Mouse (Mus musculus): Measurements from ENCODE around the gene 1700025G04Rik.

1700025G04Rik gene

DNA sequence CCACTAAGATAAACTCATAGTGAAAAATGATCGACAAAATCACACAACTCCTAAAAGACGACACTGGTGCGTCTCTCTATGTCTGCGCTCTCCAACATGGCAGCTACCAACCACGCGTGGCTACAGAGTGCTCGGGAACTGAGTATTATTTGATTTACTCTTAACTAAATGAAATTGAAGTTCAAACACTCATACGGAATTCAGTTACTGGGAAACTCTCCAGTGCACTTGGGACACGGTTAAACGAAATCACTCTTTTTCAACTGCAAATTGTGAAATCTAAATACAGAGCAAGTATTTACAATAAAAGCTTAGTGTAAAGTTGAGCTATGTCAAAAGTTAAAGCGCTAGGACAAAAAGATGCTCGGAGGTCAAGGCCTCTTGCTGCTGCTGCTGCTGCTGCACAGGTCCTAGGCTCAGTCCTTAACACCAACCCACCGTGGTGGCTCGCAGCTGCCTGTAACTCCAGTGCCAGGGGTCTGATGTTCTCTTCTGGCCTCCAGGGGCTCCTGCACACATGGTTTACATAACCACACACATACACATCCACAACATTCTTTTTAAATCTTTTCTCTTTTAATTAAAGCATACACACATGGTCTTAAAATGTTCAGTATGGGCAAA, 13.6 kb downstream of the 1700025G04Rik start:
- DNase-seq (ENCODE audit: low spot score in 2 of 2): no peak

DNA sequence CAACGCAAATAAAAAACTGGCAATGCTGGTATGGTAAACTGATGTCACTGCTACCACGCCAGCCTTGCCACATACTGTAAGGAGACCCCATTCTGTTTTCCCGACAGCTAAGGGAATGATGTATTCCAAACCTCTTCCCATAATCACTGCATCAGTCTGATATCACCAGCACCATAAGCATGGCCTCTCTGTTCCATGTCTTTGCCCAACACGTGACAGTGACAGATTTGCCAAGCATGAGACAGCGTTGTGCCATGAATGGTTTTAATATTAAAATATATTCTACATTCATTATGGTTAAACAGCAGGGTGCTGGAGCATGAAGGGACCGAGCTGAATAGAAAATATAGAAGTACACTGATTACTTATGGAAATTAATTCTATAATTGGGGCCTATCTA, 14.2 kb downstream of the 1700025G04Rik start:
- DNase-seq (ENCODE audit: low spot score in 2 of 2): no peak

GRCm38 (mm10) chr1:152070441-152070840, 19.5 kb downstream of the 1700025G04Rik start:
- DNase-seq (ENCODE audit: low spot score in 2 of 2): no peak

DNA sequence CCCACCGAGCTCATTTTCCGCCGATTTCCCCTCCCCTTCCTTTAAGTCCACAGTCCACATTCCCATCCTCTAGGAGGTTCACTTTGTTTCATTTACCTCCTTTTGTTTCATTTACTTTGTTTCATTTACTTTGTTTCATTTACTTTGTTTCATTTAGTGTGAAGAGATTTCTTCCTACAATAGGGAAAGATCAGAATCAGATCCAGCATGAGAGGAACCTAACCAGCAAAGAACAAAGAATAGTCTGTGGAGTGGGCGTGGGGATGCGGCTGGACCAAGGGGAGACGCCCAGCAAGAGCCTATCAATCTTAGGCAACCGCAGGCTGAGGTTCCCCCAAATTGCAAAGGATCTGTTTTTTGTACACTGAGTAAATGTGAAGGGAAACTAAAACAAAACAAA, 20.2 kb downstream of the 1700025G04Rik start:
- no peak for DNase-seq (ENCODE audit: low spot score in 2 of 2)

DNA sequence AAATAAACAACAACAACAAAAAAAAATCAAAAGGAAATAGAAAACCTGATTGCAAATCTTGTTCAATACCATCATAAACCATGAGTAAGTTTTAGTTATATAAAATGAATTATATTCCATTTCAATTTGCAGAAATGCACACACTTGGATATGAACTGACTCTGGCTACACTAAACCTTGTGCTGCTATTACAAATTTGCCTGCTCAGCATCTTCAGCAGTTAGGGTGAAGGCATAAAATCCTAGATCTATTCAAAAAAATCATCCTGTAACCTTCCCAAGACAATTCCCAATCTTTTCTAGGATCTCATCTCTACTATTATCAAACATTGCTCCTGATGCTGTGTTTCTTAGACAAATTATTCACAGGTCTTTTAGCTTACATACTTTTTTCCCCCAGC, 22.0 kb downstream of the 1700025G04Rik start:
- DNase-seq (ENCODE audit: low spot score in 2 of 2): no peak

- DNase-seq (ENCODE audit: low spot score in 2 of 2): no peak
Observed at GRCm38 (mm10) chr1:152065527-152065926, 24.4 kb downstream of the 1700025G04Rik start.

GRCm38 (mm10) chr1:152063357-152064145, 26.4 kb downstream of the 1700025G04Rik start:
- no peak for DNase-seq (ENCODE audit: low spot score in 2 of 2)

GRCm38 (mm10) chr1:152061745-152062144, 28.2 kb downstream of the 1700025G04Rik start:
- DNase-seq (ENCODE audit: low spot score in 2 of 2): no peak

DNA sequence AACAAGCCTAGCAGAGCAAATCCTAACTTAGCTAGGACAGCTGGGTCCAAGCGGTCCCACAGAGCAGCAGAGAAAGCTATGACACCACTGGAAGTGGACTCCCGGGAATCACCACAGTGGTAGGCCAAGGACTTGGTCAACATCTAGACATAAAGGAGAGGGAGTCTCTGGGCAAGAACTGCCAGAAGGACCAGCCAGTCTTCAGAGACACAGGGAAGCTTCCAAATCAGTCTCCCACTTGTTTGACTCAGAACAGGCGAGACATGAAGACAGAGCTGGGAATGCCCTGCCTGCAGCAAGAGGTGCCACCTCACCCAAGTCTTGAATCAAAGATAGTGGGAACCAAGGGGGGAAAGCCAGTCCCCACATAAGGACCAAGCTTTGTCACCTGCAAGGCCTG, 29.7 kb downstream of the 1700025G04Rik start:
- DNase-seq (ENCODE audit: low spot score in 2 of 2): no peak

- DNase-seq (ENCODE audit: low spot score in 2 of 2): no peak
Observed at GRCm38 (mm10) chr1:152058776-152059175, 31.1 kb downstream of the 1700025G04Rik start.

GRCm38 (mm10) chr1:152053112-152053511, 36.8 kb downstream of the 1700025G04Rik start:
- DNase-seq (ENCODE audit: low spot score in 2 of 2): no peak

GRCm38 (mm10) chr1:152051858-152052257, 38.1 kb downstream of the 1700025G04Rik start:
- no peak for DNase-seq (ENCODE audit: low spot score in 2 of 2)

DNA sequence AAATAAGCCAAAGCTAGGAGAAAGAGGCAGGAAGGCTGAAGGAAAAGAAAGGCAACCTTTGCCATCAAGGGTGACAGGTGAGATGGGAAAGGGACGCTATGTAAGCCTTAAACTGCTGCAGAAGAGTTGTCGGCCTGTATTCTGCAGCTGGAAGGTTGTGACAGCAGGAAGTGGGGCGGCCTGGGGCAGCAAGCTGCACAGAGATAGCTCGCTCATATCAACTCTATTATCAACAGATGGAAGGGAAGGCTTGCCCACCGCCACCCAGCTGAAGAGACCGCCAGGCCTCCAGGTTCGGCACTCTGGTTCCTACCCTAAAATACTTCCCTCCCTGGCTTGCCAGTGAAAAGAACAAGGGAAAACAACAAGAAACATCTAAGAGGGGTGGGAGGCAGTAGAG, 39.9 kb downstream of the 1700025G04Rik start:
- DNase-seq (ENCODE audit: low spot score in 2 of 2): no peak

- DNase-seq (ENCODE audit: low spot score in 2 of 2): peak in 1 of 2 experiments; percentile 23
Observed at GRCm38 (mm10) chr1:152048291-152048690, 41.6 kb downstream of the 1700025G04Rik start.

DNA sequence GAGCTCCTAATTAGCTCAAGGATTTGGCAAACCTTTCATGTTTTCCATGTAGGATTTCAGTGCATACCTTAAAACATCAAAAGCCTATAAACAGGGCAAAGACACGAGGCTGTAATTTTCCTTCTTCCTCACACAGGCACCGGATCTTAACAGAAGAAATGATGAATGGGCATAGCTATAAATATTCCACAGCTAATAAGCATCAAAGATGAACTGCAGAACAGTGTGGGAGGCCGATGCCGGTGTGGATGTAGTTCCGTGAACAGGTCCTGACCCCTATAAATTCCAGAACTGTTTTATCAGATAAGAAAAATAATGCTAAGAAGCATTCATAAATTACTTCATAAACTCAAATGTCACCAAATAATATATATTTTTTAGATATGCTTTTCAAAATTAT, 42.5 kb downstream of the 1700025G04Rik start:
- no peak for DNase-seq (ENCODE audit: low spot score in 2 of 2)

DNA sequence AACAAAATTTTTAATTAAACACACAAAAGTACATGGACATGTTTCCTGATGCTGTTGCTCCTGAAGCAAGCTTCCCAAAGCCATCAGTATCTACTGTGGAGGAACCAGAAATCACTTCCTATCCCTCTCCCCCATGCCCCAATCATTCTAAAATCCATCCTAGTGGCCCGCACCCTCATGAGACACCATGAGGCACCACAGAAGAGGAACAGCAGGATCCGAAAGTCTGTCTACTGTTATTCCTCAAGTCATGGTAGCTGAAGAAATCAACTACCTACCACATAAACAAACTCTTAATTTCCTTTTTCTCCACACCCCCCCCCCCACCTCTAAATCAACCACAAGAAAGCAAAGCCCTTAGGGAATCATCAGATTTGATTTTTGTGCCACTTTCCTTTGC, 46.5 kb downstream of the 1700025G04Rik start:
- DNase-seq (ENCODE audit: low spot score in 2 of 2): no peak

DNA sequence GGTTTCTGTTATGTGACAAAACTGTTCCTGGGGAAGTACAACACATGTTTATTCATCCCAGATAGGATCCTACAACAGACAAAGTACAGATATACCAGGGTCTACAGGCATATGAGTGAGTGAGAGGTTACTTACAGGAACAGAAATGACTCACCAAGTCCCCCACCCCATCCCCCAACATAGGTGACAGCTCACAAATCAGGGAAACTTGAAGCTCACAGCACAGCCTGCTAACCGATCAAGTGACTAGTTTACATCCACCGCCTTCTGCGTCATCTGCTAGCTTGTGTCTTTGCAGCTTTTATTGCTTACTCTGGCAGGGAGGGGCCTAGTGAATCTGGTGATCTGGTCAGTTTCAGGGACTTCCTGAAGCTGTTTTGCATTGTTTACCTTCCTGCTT, 47.5 kb downstream of the 1700025G04Rik start:
- DNase-seq (ENCODE audit: low spot score in 2 of 2): no peak

DNA sequence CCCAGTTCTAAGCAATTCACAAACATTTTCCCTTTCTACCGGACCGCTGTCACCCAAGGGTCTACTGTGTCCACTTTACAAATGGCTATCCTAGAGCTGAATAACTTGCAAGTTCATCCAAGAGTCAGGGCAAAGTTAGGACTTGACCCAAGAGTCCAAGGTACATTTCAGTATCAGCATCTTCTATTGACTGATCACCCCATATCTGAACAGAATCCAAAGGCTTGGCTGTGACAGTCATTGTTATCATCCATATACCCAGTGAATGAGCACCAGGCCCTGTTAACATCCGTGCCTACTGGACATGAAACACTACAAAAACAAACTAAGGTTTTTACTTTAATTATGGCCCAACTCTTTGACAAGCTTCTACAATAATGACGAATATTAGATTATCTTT, 48.9 kb downstream of the 1700025G04Rik start:
- DNase-seq (ENCODE audit: low spot score in 2 of 2): no peak

GRCm38 (mm10) chr1:152040053-152040452, 49.9 kb downstream of the 1700025G04Rik start:
- DNase-seq (ENCODE audit: low spot score in 2 of 2): no peak

DNA sequence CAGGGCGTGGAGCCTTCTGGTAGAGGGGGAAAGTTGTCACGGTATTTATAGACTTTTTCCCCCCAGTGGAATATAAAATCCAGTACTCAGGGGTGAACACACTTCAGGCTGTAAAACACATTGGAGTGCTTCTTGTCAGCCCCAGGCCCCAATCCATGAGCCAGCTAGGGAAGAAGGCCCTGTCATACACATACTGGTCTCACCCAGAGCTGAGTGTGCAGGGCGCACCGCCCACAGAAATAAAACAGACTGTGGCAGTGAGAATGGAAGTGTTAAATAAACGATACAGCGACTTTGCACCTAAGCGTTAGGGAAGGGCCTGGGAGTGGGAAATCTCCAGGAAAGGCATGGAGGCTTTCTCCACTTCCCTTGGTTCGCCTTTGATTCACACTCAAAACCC, 50.3 kb downstream of the 1700025G04Rik start:
- no peak for DNase-seq (ENCODE audit: low spot score in 2 of 2)

DNA sequence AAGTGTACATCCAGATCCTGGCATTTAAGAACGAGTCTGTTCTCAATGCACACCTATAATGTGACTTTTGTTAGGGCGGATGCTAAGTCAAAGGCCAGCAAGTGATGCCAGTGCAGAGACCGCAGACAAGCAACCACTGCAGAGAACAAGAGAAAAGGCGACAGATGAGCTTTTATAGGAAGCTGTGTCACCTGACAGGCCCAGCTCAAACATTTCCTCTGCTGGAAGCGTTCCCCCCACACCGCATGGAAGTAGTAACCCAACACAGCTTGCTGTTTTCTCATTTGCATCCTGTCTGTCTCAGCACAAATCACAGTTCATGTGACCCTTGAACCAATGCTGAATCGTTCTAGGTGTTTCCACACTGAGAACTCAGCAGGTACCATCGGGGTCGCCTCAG, 51.8 kb downstream of the 1700025G04Rik start:
- no peak for DNase-seq (ENCODE audit: low spot score in 2 of 2)

- no peak for DNase-seq (ENCODE audit: low spot score in 2 of 2)
Observed at GRCm38 (mm10) chr1:152037589-152037988, 52.3 kb downstream of the 1700025G04Rik start.

DNA sequence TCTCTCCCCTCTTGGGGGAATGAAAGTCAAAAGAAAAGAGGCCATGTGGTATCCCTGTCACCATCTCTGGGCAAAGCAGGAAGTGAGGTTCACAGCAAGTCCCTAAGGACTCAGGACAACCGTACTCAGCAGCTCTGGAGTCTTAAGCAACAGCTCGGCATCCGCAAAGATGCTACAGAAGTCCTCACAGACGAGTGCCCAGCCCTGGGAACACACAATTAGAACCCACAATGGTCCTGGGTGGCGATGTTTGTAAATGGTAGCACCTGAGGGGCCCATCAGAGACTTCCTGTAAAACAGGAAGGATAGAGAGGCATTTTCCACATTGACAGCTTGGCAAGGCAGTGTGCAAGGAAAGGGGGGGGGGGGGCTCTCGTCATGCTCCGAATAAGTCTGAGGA, 55.2 kb downstream of the 1700025G04Rik start:
- DNase-seq (ENCODE audit: low spot score in 2 of 2): no peak

Data from left cerebral cortex, adult 9 months (tissue).